Mouse (Mus musculus): ENCODE measurements around the gene Crk. TPM values are rescaled to one million over a fixed set of nuclear protein-coding genes. Genes with fewer than 3 reads are reported as not detected.

The Crk gene
- total RNA-seq, 1 experiment from 2014 or later = 101 TPM

DNA sequence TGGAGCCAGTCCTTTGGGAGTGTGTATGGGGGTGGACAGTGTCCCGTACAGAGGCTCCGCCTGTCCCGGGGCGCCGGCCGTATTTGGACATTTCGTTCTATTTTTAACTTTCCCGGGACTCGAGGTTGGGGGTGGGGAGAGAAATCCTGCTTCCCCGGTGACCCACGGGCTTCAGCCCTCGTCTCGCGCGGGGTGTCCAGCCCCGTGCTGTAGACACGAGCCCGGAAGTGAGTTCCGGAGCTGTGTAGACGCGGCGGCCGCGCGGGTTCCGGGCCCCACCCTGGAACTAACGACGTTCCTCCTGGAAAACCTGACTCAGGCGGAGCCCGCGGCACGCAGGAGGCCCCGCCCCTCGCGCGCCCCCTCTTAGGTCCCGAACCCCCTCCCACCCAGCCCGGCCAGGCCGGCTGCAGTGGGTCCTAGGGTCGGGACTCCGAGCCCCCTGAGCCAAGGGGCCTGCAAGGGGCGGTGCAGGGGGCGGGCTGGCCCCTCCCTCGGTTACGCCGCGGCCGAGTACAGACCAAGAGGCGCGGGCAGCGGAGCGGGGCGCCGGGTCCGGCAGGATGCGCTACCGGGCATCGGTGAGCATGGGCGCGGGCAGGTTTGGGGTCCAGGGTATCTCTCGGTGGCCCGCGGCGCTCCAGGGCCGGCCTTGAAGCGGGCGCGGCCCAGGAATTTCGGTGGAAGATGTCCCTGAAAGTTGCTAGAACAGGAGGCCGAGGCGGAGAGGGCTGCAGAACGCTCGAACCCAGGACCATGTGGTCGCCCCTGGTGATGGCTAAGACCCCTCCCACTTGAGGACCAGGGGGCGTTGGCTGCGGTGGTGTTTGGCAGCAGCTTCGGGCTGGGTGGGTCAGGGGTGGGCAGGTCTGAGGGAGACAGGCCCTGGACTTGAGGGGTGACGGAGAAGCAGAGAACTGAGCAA, 23.2 kb upstream of the Crk start:
- DNase-seq = peak; percentile 86

DNA sequence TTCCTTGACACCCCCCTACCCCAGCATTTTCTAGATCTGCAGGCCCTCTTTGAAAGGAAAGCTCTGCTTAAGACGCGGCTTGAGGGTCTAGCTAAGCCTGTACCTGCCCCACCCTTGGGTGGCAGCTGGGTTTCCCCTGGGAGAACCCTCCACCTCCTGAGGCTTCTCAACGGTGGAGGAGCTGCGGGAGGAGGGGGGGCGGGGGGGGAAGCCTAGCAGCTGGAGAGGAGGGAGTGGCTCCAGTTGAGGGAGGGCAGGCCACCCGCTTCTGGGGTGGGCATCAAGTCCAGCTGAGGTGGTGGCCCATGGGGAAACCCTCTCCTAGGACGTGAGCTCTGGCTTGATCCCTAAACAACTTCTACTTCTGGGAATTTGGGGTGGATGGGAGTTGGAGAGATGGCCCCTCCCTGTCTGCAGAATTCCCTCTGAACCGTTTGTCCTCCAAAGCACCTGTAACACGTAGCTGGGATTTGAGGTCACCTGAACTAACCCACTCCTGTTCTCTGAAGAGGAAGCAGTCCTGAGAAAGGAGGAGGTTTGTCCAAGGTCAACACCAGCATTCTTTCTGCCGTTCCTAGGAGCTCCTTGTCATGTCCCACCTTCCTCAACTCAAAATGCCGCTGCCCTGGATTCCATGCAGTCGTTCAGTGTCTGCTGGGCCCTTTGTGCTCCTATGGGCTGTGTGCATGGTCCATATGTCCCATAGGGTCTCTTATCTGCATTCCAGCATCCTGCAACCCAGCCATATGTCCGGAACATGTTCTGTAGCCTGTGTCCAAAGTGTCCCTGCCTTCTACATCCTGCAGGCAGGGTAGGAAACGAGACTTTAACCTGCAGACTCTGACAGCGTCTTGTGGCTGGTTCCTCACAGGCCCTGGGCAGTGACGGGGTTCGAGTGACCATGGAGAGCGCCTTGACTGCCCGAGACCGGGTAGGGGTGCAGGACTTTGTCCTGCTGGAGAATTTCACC, 22.2 kb upstream of the Crk start:
- no peak for DNase-seq

DNA sequence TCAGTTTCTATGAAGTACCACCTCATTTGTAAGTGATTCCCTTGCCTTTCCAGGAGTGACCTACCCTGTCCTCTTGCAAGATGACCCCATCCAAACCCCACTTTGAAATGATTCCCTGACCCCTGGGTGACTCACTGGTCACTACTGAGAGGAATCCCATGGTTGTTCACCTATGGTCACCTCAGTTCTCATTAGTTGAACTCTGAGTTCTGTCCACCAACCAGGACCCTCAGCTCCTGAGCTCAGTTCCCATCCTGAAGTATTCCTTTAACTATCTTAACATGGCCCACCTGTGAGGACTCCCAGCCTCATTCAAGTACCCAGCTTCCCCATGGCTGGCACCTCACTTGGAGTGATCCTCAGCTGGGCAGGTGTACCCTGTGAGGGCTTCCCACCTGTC, 21.2 kb upstream of the Crk start:
- no peak for DNase-seq

DNA sequence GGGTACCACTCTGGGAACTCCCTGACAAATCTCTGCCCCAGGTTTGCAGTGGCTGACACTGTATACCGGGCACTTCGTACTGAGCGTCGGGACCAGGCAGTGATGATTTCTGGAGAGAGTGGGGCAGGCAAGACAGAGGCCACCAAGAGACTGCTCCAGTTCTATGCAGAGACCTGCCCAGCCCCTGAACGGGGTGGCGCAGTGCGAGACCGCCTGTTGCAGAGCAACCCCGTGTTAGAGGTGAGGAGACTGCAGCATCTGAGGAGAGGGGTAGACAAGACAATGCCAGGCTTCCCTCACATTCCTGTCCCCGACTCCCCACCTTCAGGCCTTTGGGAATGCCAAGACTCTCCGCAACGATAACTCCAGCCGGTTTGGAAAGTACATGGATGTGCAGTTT, 20.7 kb upstream of the Crk start:
- DNase-seq = no peak

DNA sequence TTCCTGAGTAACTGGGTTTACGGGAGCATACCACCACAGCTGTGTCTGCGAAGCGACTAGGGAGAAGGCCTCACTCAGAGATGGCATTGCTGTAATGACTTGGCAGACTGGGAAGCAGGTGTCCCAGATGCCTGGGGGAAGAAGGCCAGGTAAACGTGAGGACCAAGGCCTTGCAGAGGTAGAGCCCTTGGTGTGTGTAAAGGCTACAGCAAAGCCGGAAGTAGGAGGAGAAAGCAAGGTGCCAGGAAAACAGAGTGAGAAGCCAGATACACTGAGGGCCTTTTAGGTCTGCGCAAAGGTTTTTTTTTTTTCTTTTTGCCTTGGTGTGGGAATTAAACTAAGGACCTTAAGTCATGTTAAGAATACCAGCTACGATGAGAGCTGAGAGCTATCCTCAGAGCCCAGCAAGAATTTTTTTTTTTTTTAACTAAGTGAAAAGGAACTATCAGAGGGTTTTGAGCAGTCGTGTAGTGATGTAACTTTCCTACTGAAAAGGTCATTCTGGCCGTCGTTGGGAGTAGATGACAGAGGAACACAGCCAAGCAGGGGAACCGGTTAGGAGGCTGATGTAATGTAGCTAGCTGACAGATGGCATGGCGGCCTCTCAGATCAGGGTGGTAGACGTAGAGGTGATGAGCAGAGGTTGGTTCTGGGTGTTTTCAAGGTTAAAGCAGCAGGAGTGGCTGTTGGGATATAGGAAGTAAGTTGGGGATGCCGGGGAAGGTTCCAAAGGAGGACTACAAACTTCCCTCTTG, 19.9 kb upstream of the Crk start:
- peak; percentile 65 for DNase-seq

DNA sequence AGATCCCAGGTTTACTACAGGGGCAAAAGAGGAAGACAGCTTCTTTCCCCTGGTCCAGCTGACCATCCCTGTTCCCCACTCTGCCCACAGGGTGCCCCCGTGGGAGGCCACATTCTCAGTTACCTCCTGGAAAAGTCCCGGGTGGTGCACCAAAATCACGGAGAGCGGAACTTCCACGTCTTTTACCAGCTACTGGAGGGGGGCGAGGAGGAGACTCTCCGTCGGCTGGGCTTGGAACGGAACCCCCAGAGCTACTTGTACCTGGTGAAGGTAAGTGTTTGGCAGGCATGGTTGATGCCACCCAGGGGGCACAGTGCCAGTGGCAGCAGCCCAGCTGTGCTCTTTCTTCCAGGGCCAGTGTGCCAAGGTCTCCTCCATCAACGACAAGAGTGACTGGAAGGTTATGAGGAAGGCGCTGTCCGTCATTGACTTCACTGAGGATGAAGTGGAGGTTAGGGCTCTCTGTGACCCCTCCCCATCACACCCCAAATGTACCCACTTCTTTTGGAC, 18.9 kb upstream of the Crk start:
- peak; percentile 74 for DNase-seq

DNA sequence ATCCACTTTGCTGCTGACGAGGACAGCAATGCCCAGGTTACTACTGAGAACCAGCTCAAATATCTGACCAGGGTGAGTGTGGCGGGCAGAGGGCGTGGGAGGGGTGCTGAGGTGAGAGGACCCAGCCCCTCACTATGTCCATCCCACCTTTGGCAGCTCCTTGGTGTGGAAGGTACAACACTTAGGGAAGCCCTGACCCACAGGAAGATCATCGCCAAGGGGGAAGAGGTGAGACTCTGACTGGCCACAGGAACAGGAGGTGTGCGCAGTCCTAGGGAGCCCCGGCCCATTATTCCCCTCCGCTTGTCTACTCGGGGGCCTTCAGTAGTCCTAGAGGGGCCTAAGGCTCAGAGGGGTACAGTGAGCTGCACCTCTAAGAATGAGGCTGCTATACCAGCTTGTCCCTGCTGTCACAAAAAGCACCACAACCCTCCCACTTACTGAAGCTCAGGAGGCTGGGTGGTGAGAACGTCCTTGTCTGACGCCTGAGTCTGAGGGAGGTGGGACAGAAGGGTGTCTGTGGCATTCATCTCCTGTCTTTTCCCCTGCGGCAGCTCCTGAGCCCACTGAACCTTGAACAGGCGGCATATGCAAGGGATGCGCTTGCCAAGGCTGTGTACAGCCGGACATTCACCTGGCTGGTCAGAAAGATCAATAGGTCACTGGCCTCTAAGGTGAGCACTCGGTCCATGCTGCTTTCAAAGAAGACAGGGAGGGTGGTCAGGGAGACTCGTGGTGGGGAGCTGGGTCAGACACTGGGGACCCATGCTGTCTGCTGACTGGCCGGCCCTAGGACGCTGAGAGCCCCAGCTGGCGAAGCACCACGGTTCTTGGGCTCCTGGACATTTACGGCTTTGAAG, 17.9 kb upstream of the Crk start:
- no peak for DNase-seq

DNA sequence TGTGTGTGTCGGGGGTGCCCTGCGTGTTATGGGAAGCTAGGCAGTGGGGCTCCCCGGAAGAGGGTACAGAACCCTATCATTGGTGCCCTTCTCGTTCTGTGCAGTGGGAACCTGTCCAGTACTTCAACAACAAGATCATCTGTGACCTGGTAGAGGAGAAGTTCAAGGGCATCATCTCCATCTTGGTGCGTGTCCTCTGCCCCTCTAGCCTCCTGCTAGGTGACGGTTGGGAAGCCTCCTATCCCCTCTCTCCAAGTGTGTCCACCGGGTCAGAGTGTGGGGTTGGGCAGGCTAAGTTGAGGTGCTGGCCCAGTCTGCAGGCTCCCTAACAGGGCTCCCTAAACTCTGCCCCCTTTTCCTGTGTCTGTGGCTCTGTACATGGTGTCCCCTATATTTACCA, 16.9 kb upstream of the Crk start:
- DNase-seq = no peak

DNA sequence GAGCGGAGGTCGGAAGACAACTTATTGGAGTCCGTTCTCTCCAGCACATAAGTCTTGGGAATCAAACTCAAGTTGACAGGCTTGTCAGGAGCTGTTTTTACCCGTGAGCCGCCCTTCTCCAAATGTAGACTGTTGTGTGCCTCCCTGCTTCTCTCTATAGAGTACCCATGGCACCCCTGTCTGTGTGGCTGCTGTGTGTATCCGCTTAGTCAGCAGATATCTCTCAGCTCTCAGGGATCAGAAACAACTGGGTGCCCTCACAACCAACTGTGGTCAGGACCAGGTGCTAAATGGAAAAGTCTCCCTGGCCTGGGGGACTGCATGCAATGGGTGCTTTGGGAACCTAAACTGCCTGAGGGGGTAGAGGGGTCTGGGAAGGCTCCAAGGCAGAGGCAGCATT, 12.8 kb upstream of the Crk start:
- no peak for DNase-seq

DNA sequence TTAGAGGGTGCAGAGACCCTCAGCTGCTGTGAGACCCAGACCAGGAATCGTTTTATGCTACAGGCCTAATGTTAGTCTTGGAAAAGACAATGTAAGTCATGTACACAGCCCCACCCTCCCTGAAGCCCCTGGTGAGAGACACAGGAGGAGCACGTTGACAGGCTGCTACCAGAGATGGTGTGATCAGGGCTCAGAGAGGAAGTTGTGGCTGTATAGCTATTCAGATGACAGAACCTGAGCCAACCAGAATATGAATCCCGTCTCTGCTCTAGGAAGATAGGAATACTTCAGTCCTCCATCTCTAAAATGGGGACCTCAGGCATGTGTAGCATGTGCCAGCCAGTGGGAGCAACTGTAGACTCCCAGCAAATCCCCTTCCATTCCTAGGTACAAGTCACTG, 10.4 kb upstream of the Crk start:
- no peak for DNase-seq

DNA sequence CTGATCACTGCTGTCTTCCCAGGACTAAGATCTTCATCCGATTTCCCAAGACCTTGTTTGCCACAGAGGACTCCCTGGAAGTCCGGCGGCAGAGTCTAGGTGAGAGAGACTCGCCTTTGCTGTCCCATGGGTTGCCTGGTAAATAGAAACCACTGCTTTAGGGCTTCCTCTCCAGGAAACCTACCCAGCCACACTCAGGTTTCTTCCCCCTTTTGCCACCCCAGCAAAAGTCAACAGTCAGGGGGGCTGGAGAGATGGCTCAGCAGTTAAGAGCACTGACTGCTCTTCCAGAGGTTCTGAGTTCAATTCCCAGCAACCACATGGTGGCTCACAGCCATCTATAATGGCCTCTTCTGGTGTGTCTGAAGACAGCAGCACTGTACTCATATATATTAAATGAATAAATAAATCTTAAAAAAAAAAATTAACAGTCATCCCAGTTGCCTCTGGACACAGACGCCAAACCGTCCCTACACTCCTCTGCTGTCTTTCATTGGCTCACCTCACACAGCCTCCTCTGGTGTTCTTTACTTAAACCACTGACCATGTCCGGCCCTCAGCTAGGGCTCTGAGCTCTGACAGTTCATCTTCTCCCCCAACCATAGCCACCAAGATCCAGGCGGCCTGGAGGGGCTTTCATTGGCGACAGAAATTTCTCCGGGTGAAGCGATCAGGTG, 9.7 kb upstream of the Crk start:
- DNase-seq = no peak

DNA sequence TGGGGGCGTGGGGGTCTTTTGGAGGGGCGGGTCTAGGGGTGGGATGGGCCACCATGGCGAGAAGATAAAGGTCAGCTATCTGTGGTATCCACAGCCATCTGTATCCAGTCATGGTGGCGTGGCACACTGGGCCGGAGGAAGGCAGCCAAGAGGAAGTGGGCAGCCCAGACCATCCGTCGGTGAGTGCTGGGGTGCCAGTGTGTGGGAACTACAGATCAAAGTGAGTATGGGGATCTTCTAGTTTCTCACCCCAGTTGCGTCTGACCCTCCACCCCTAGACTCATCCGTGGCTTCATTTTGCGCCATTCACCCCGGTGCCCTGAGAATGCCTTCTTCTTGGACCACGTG, 9.2 kb upstream of the Crk start:
- DNase-seq = no peak

DNA sequence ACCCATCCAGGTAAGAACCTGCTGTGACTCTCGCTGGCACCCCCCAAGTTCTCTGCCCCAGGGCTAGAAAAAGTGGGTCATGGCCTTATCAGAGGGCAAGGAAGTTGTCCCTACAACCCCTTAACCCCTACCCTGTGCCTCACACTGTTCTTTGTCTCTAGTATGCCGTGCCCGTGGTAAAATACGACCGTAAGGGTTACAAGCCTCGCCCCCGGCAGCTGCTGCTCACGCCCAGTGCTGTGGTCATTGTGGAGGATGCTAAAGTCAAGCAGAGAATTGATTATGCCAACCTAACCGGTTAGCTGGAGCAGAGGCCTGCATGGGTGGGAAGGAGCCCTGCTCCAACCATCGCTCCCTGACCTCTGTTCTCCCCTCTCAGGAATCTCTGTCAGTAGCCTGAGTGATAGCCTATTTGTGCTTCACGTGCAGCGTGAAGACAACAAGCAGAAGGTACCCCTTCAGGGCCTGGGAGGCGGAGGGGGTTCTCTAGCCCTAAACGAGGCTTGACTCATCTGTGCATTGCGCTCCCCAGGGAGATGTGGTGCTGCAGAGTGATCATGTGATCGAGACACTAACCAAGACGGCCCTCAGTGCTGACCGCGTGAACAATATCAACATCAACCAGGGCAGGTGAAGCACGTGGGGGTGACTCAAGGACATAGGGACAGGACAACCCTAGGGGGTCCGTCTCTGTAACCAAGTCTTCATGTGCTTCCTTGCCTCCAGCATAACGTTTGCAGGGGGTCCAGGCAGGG, 7.5 kb upstream of the Crk start:
- no peak for DNase-seq

DNA sequence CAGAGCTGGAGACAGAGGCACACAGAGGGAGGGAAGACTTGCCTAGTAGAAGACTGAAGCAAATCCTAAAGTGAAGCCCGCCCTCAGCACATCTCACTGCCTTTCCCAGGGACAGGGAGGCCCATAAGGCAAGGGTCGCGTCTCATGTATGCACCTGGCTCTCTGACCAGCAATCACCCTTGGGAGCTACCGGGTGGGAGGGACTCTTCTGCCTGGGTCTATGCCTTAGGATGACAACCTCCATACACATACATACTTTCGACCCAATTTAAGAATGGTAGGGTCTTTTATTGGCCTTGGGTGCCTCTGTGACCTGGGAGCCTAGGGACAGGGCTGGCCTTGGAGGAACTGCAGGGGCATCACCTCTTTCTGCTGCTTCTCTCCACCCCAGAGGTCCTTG, 5.6 kb upstream of the Crk start:
- no peak for DNase-seq

DNA sequence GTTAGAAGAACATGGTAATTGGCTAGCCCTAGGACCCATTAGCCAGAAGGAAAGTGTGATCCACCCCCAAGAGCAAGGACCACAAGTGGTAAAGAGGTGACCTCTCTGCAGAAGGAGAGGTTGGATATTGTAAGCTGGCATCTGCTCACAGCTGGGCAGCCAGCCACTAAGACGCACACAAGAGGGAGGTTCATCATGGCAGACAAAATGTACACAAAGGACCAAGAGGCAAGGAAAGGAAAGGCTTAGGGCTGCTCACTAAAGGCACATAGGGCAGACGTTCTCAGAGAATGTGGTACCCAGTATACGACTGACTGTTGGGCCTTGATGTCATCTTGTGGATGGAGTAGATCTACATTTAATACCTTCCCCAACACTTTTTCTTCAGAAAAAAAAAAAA, 4.2 kb upstream of the Crk start:
- no peak for DNase-seq

DNA sequence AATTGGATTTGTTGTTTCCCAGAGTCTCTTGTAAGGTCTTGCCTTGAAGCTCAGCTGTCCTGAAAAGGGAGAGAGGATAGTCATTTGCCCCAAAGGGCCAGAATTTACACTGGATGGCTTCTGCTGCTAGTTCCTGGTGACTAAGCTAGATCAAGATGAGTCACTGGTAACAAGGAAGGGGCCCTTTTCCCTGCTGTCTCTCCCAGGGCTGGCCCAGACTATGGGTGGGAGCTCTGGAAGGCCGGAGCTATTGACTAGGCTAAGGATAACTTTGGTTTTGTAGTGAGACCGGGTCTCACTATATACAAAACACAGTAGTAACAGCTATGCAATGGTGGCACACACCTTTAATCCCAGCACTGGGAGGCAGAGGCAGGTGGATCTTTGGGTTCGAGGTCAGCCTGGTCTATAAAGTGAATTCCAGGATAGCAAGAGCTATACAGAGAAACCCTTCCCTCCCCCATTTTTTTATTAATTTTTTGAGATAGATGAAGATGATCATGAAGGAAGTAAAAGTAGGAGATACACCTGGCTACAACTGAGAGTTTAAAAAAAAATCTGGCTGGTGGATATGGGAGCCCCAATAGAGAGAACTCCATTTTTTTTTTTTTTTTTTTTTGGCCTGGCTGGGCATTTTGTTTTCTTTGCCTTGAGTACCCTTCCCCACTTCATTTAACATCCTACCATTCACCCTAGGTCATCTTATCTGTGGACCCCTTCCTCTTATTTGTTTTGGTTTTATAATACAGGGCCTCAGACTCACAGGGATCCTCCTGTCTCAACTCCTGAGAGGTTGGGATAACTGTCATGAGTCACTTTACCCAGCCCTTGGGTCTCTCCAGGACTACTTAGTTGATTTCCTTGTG, 945 bp upstream of the Crk start:
- DNase-seq = peak; percentile 38

DNA sequence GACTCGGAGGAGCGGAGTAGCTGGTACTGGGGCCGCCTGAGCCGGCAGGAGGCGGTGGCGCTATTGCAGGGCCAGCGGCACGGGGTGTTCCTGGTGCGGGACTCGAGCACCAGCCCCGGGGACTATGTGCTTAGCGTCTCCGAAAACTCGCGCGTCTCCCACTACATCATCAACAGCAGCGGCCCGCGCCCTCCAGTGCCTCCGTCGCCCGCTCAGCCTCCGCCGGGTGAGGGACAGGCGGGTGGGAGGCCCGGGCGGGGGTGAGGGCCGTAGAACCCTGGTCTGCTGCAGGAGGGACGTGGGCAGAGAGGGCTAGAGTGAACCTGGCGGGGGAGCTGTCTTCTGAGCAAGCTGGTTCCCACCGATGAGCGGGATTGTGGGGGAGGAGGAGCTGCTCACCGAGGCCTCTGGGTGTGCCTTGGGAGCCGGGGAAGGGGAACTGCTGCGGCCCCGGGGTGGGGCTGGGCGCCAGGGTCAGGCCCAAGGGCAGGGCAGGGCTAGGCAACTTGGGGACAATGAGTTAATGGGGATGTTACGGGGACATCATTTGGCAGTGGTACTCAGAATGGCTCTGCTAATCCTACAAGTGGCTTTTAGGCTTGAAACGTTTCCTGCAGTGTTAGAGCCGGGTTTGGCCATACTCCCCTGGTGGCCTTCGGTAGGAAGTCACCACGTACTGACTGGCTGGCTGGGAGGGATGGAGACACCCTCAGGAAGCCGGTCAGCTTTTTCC, 546 bp downstream of the Crk start:
- DNase-seq = peak; percentile 81

DNA sequence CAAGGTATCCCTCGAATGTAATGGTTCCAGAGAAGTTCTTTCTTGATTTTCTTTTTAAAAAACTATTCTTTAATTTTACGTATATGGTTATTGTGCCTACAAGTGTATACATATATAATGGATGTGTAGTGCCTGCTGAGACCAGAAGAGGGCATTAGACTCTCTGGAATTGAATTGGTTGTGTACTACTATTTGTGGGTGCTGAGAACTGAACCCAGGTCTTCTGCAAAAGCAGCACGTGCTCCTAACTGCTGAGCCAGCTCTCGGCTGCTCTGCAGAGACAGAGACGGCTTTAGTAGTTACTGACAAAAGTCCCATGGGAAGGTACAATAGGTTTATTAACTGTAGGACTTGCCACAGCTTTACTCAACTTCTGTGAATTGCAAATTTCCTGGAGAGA, 5.4 kb downstream of the Crk start:
- no peak for DNase-seq
